Mouse (Mus musculus): Measurements from ENCODE around the gene Ice1.

Gene Ice1

GRCm38 (mm10) chr13:70574216-70574615 lies 63.2 kb downstream of the Ice1 start:
- no peak for DNase-seq (ENCODE audit: low read depth, low spot score)

GRCm38 (mm10) chr13:70567889-70568288 lies 69.5 kb downstream of the Ice1 start:
- DNase-seq (ENCODE audit: low read depth, low spot score) = no peak

GRCm38 (mm10) chr13:70553456-70553855 lies 84.0 kb downstream of the Ice1 start:
- DNase-seq (ENCODE audit: low read depth, low spot score) = no peak

DNA sequence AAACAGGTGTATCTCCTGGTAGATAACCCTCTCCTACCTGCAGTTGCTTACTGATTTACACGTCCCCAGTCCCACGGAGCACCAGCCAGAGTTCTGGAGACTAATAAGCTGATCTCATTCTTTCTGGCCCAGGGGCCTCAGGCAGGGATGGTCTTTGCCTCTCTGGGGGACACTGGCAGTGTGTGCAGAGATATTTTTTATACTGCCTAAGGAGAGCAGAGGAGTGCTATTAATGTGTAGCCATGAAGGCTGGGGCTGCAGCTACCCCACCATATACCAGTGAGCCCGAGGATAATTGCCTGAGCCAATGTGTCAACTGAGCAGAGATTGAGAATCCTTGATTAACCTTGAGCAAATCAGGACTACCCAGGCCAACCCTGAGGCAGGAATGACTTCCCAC lies 90.0 kb downstream of the Ice1 start:
- no peak for DNase-seq (ENCODE audit: low read depth, low spot score)

GRCm38 (mm10) chr13:70545261-70545660 lies 92.2 kb downstream of the Ice1 start:
- peak; percentile 57 for DNase-seq (ENCODE audit: low read depth, low spot score)

GRCm38 (mm10) chr13:70539842-70540241 lies 97.6 kb downstream of the Ice1 start:
- no peak for DNase-seq (ENCODE audit: low read depth, low spot score)

DNA sequence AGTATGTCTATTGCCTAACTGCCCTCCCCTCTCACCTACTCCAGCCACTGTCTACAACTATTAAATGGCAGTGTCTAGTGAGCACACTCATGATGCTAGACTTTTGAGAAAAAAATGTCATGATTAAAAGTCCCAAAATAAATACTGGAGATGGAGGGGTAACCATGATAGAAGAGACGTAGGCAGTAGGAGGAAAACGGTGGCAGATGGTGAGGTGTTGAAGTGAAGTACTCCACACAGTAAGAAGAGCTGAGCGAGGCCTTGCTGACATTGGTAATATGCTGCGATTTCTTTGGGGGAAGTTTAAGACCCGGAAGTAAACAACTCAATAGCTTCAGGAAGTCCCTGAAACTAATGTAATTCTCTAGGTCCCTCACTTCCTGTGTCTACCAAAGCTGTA lies 104.0 kb downstream of the Ice1 start:
- DNase-seq (ENCODE audit: low read depth, low spot score) = no peak

DNA sequence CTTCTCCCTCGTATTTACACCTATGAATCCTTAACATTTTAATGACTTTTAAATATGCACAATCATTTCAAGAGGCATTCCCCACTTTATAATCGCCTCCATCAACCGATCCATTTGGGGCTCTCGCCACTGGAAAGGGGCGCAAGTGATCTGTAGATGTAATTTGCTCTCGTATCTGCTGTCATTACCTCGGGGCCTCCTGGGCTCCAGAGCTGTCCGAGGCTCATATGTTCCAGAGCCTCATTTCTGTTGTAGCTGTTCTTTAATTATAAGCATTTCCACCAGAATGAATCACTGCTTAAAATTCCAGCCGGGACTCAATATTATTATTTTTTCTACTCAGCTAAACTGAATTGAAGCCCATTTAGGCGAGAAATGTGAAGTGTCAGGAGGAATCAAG lies 104.7 kb downstream of the Ice1 start:
- no peak for DNase-seq (ENCODE audit: low read depth, low spot score)

GRCm38 (mm10) chr13:70517651-70518050 lies 119.8 kb downstream of the Ice1 start:
- no peak for DNase-seq (ENCODE audit: low read depth, low spot score)

GRCm38 (mm10) chr13:70515004-70515403 lies 122.4 kb downstream of the Ice1 start:
- DNase-seq (ENCODE audit: low read depth, low spot score) = no peak

DNA sequence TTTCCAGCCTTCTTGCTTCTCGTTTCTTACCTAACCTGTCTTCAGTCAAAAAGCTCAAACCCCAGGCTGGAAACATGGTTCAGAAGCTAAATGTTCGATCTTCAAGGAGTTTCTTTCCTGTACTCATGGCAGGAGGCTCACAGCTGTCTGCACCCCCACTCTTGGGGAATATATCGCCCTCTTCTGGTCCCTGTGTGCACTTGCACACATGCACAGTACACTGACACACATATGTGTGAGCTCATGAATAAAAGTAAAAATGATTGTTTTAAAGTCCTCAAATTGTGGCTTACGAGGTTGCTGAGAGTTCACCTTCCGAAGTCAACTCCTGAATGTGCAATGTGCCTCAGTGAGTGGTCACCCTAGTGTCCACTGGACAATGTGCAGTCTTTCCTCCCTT lies 127.2 kb downstream of the Ice1 start:
- DNase-seq (ENCODE audit: low read depth, low spot score) = no peak

- DNase-seq (ENCODE audit: low read depth, low spot score) = no peak
Observed at GRCm38 (mm10) chr13:70509375-70510016, 127.9 kb downstream of the Ice1 start.

- DNase-seq (ENCODE audit: low read depth, low spot score) = peak; percentile 7
Observed at GRCm38 (mm10) chr13:70508708-70509374, 128.6 kb downstream of the Ice1 start.

Data from 3T3-L1 (cell line).